Mouse (Mus musculus) A20 (cell line): Measurements from ENCODE around the gene Pdcd7.

Source experiments
- DNase-seq: peaks from one replicate; pipeline ENCODE4 v3.0.0-alpha.2; 2011; ENCODE audit warnings: low read depth, low spot score

Pdcd7 gene

DNA sequence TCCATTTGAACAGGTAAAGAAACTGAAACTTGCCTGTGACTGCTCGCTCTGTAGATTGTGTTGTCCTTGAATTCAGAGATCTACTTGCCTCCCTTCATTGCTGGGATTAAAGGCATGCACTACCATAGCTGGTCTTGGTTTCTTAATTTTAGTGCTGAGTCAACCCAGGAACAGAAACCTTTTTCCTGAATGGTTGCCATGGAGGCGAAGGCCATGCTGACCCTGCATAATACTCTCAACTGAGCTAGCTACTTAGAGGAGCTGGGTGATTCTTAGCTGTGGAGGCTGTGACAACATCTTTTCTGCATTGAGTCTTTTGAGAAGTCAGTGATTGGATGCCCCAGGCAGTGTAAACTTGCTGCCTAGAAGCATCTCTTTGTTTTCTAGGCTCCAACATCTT, 11.1 kb downstream of the Pdcd7 start:
- no peak for DNase-seq

DNA sequence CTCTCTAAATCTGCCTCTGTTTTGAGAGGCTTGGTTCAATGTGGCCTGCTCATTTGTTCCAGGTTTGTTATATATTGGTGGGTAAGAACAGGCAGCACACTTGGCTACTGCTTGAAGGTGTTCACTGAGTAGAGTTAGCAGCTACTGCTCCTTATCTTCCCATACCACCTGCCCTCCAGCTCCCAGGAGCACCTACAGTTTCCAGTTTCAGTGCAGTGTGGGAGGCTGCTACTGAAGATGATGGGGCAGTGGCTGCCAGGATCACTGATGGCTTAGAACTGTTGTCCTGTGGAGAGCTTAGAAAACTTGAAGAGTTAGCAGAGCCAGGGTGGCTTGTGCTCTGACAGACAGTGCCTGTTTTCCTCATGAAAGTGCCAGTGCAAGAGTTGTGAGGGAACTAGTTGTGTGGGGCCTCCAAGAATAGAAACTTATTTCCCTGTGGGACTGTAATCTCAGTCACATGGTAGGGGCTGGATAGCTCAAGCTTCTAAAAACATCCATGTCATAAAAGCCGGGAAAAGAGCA, 13.1 kb downstream of the Pdcd7 start:
- no peak for DNase-seq

GRCm38 (mm10) chr9:65360641-65361448, 14.9 kb downstream of the Pdcd7 start, which contains the start of gene Ubap1l:
Gene Ubap1l (plus strand): TSS chr9:65361041.
- no peak for DNase-seq

- DNase-seq, result no peak
Observed at GRCm38 (mm10) chr9:65363684-65364083, 17.8 kb downstream of the Pdcd7 start.

GRCm38 (mm10) chr9:65365721-65366120, 19.8 kb downstream of the Pdcd7 start:
- no peak for DNase-seq

DNA sequence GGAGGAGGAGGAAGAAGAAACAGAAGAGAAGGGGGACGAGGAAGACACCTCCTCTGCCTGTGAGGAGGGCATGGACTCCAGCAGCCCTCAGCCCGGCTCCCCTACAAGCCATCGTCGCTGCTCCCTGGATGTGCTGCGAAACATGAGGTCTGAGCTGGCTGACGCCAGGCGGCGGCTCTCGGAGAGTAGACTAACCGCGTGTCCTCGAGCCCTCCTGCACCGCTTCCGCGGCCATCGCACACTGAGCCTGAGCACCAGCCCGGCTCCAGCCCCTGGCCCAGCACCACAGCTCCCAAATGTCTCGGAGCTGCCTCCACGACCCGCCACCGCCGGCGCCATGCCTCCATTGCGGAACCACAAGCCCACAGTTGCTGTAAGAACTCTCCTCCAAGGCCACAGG, 25.9 kb downstream of the Pdcd7 start:
- DNase-seq, result no peak

DNA sequence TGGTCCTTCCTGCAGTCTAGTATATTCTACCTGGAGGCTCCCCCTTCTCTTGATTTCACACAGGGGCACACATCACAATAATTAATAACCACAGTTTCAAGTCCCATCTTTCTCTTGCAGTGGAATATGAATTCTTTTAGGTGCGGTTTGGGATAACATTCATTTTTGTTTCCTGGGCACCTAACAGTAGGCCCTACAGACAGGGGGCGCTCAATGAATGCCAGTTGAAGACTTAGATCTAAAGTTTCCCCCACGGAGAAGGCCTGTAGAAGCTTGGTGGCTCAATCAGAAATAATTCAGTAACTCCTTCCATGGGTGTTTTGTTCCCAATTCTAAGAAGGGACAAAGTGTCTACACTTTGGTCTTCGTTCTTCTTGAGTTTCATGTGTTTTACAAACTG, 26.5 kb downstream of the Pdcd7 start:
- peak; percentile 33 for DNase-seq

GRCm38 (mm10) chr9:65374468-65375162, 28.7 kb downstream of the Pdcd7 start:
- no peak for DNase-seq

DNA sequence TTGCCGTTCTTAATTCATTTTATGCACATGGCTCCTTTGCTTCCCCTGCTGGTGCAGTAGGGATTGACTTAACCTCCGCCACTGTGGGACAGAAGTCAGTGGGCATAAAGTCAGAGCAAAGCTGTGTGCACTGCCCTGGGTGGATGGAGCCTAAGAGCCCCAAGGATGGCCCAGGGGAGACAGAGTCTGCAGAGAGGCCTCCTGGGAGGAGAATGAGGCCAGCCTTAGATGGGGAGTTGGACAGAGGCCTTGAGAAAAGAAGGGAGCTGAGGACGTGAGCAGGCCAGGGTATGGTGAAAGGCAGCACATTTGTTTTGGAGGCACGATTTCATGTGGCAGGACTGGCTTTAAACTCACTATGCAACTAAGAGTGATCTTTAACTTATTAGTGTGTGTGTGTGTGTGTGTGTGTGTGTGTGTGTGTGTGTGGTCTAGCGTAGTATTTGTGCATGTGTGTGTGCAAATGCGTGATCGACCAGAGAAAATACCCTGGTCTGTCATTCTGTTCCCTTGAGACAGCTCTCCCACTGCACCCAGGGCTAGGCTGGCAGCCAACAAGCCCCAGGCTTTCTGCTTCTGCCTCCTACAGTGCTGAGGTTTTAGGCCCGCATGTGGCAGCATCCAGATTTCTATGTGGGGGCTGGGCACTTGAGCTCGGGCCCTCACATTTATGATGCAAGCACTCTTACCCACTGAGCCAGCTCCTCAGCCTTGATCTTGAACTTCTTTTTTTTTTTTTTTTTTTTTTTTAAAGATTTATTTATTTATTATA, 29.4 kb downstream of the Pdcd7 start:
- no peak for DNase-seq

GRCm38 (mm10) chr9:65381017-65381590, 35.2 kb downstream of the Pdcd7 start:
- no peak for DNase-seq

DNA sequence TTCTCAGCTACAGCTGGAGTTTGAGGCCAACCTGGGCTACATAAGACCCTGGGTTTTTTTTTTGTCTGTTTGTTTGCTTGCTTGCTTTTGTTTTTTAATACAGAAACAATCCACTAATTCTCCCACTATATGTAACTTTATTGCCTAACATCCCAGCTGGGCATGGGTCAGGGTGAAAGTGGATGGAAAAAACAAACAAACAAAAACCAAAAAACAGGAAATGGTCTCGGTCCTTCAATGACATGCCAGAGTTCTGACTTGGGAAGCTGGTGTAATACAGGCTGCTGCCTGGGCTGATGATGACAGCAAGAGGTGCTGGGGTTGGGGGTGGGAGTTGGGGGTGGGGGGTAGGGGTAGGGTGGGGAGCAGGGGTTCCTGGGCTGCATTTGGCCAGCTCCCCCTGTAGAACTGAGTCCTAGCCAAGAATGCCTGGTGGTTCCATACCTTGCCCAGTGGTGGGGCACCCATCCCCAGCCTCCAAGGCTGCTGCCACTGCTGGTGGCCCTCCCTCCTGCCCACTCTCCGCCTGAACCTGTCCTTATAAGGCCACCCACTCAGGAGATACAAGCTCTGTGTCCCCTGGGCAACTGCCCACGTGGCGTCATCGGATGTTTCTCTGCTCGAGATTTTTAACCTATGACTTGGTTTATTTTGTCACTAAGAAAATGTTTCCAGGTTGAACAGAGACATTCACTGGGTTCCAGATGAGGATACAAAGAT, 36.3 kb downstream of the Pdcd7 start:
- DNase-seq, result no peak

- DNase-seq, result no peak
Observed at GRCm38 (mm10) chr9:65382751-65383097, 36.8 kb downstream of the Pdcd7 start.

GRCm38 (mm10) chr9:65384276-65384675, 38.4 kb downstream of the Pdcd7 start:
- no peak for DNase-seq

GRCm38 (mm10) chr9:65386373-65387140, 40.7 kb downstream of the Pdcd7 start:
- DNase-seq, result no peak

- no peak for DNase-seq
Observed at GRCm38 (mm10) chr9:65390752-65391612, 45.1 kb downstream of the Pdcd7 start.

DNA sequence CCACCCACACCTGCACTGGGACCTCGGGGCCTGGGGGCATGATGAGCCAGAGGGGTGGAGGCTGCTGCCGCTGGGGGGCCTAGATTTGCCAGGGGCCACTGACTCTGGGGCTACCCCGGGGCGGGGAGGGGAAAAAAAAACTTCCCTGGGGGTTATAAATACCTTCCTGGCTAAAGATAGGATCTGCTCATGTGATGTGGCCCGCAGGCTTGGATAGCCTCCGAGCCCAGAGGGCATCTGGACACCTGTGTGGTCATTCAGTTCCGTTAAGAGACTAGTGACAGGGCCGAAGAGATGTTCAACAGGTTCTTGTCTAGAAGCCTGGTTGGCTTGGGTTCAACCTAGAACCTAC, 45.7 kb downstream of the Pdcd7 start, which contains the start of gene Kbtbd13:
Gene Kbtbd13, minus strand, starts transcription at position 40 of the 352 bp plus-strand sequence.
- no peak for DNase-seq

DNA sequence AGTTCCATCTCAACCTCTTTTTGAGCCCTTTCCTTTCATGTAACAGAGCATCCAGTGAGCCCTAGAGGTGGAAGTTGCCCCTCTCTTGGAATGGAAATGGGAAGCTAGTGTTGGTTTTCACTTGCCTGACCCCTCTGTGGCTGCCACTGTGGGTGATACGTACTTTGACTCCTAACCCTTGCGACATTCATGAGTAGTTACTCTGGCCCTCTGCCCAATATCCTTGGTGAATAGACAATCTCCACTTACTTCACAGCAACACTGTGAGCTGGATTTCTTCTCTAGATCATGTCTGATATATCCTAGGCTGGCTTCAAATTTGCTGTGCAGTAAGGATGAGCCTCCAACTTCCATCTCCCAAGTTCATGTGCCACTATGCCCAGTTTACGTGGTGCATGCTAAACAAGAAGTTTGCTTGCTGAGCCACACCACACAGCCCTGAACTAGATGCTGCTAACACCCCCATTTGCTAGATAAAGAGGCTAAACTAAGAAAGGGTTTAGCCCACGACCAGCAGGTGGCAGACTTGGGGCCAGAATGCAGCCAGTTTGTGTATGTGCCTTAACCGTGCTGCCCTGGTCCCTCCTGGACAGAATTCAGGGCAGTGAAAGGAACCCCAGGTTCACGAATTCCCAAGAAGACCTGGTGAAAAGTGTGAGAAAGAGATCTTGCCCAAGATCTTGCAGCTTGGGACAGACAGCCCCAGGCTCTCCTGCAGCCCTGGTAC, 46.9 kb downstream of the Pdcd7 start:
- peak; percentile 62 for DNase-seq

GRCm38 (mm10) chr9:65393606-65394005, 47.7 kb downstream of the Pdcd7 start:
- DNase-seq, result no peak

- no peak for DNase-seq
Observed at GRCm38 (mm10) chr9:65394360-65394759, 48.5 kb downstream of the Pdcd7 start.
